Mouse (Mus musculus): ENCODE results near the gene Calhm1. TPM values are rescaled to one million over a fixed set of nuclear protein-coding genes. Genes with fewer than 3 reads are reported as not detected.

Calhm1 gene
- polyA plus RNA-seq (2015; fragmentation: Nextera tagmentation; extraction: Ambion mirVana), result not detected in 2 replicates

GRCm38 (mm10) chr19:47144154-47144553, at the start of gene Calhm1:
TSS of gene Calhm1 (minus strand) at chr19:47144254.
- Histone ChIP-seq H3K27ac (no peak within 1 kb of the TSS), H3K4me1 (peaks cover 7% of the 10 kb centered on the region), H3K36me3 (no peaks in the 10 kb centered on the region), H3K9me3 (no peaks in the 10 kb centered on the region), H3K4me2 (no peak within 1 kb of the TSS), H3K4me3 (no peak within 1 kb of the TSS), H3K9ac (no peak within 1 kb of the TSS), H3K27me3 (no peaks in the 10 kb centered on the region)
- no peak for ATAC-seq (ENCODE audit: insufficient number of reproducible peaks, insufficient read depth, low FRiP score, low TSS enrichment, low read depth)
- WGBS, result 95% methylated on average over 6 of the region's 6 CpGs

DNA sequence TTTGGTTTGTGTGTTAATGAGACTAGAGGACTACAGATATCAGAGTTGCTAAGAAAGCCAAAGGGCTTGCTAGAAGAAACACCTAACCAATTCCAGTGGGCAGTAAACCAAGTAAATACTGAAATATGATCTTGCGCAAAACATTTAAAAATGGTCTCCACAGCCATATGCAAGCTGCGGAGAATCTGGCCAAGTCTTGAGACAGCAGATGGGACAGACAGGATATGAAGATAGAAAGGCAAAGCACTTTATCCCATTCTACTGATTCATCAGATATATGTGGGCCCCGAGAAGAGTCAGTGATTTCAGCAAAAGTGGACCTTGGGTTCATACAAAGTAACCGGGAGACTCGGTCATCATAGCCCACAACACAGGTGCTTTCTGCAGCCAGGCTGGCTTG, 48.1 kb upstream of the Calhm1 start:
- no peak overlapping the region for H3K4me2 ChIP-seq
- no peak overlapping the region for H3K9ac ChIP-seq
- no peak overlapping the region for H3K27ac ChIP-seq
- H3K36me3 ChIP-seq, result no peaks in the 10 kb centered on the region
- no peak overlapping the region for H3K4me3 ChIP-seq
- 92% methylated on average over 5 of the region's 5 CpGs for WGBS
- no peaks in the 10 kb centered on the region for H3K27me3 ChIP-seq
- H3K9me3 ChIP-seq, result no peaks in the 10 kb centered on the region
- H3K4me1 ChIP-seq, result peaks cover 12% of the 10 kb centered on the region
- ATAC-seq (ENCODE audit: insufficient number of reproducible peaks, insufficient read depth, low FRiP score, low TSS enrichment, low read depth), result no peak

DNA sequence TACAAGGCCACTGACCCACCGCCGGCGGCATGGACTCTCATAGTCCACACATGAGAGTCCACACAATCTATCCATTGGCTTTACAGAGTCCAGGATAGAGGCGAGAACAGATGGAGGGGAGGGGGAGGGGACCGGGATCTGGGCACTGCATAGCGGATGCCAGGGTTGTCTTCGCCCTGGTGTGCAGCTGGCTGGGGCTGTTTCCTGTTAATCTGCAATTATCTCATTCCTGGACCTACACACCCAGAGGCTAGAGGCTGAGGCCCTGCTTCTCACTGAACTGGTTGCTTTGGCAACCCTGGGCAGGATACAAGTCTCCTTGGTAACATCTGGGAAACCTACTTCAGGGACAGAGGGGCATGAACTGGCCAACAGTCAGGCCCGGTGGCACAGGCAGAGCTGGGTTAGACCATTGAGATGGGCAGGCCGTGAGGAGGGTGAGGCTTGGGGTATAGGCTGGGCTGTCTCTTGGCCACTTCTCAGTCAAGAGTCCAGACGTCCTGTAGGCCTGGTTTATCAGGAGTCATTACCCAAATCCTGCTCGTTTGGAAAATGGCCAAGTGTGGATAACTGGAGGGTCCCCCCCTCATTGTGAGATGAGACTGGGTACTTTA, 44.6 kb upstream of the Calhm1 start:
- no peak overlapping the region for H3K27ac ChIP-seq
- H3K36me3 ChIP-seq, result no peaks in the 10 kb centered on the region
- H3K4me2 ChIP-seq, result no peak overlapping the region
- whole genome bisulfite sequencing, result 61% methylated on average over 11 of the region's 11 CpGs
- no peak overlapping the region for H3K9ac ChIP-seq
- H3K9me3 ChIP-seq, result no peaks in the 10 kb centered on the region
- ATAC-seq (ENCODE audit: insufficient number of reproducible peaks, insufficient read depth, low FRiP score, low TSS enrichment, low read depth), result no peak
- H3K4me1 ChIP-seq, result peaks cover 17% of the 10 kb centered on the region
- no peaks in the 10 kb centered on the region for H3K27me3 ChIP-seq
- no peak overlapping the region for H3K4me3 ChIP-seq

GRCm38 (mm10) chr19:47186514-47187275, 42.6 kb upstream of the Calhm1 start:
- ATAC-seq (ENCODE audit: insufficient number of reproducible peaks, insufficient read depth, low FRiP score, low TSS enrichment, low read depth), result no peak
- no peaks in the 10 kb centered on the region for H3K36me3 ChIP-seq
- 43% methylated on average over 15 of the region's 15 CpGs for WGBS
- H3K9ac ChIP-seq, result no peak overlapping the region
- H3K4me1 ChIP-seq, result peaks cover 17% of the 10 kb centered on the region
- no peak overlapping the region for H3K4me2 ChIP-seq
- H3K4me3 ChIP-seq, result no peak overlapping the region
- H3K27ac ChIP-seq, result no peak overlapping the region
- H3K9me3 ChIP-seq, result peaks cover 6% of the 10 kb centered on the region; the same call in 1 of the 2 replicates
- peaks cover under 1% of the 10 kb centered on the region; the same call in 1 of the 2 replicates for H3K27me3 ChIP-seq

GRCm38 (mm10) chr19:47184736-47185135, 40.7 kb upstream of the Calhm1 start:
- peaks cover 16% of the 10 kb centered on the region for H3K4me1 ChIP-seq
- no peaks in the 10 kb centered on the region for H3K36me3 ChIP-seq
- H3K9ac ChIP-seq, result no peak overlapping the region
- H3K27me3 ChIP-seq, result peaks cover 18% of the 10 kb centered on the region
- H3K9me3 ChIP-seq, result peaks cover 6% of the 10 kb centered on the region; the same call in 1 of the 2 replicates
- ATAC-seq (ENCODE audit: insufficient number of reproducible peaks, insufficient read depth, low FRiP score, low TSS enrichment, low read depth), result no peak
- H3K4me2 ChIP-seq, result no peak overlapping the region
- WGBS, result 56% methylated on average over 4 of the region's 4 CpGs
- no peak overlapping the region for H3K27ac ChIP-seq
- H3K4me3 ChIP-seq, result no peak overlapping the region

GRCm38 (mm10) chr19:47184221-47184620, 40.2 kb upstream of the Calhm1 start:
- Histone ChIP-seq H3K4me1 (peaks cover 21% of the 10 kb centered on the region), H3K9me3 (peaks cover 6% of the 10 kb centered on the region; the same call in 1 of the 2 replicates), H3K36me3 (no peaks in the 10 kb centered on the region), H3K27me3 (peaks cover 23% of the 10 kb centered on the region), H3K27ac (no peak overlapping the region), H3K4me3 (no peak overlapping the region), H3K4me2 (no peak overlapping the region), H3K9ac (no peak overlapping the region)
- 45% methylated on average over 8 of the region's 8 CpGs for WGBS
- no peak for ATAC-seq (ENCODE audit: insufficient number of reproducible peaks, insufficient read depth, low FRiP score, low TSS enrichment, low read depth)

GRCm38 (mm10) chr19:47180011-47180410, 36.0 kb upstream of the Calhm1 start:
- Histone ChIP-seq H3K9ac (no peak overlapping the region), H3K9me3 (peaks cover 6% of the 10 kb centered on the region; the same call in 1 of the 2 replicates), H3K4me2 (peak overlapping the region; percentile 99), H3K27ac (no peak overlapping the region), H3K4me3 (peak overlapping the region; percentile 70), H3K4me1 (peaks cover 16% of the 10 kb centered on the region), H3K27me3 (peaks cover 33% of the 10 kb centered on the region), H3K36me3 (no peaks in the 10 kb centered on the region)
- WGBS, result 15% methylated on average over 8 of the region's 8 CpGs
- no peak for ATAC-seq (ENCODE audit: insufficient number of reproducible peaks, insufficient read depth, low FRiP score, low TSS enrichment, low read depth)

DNA sequence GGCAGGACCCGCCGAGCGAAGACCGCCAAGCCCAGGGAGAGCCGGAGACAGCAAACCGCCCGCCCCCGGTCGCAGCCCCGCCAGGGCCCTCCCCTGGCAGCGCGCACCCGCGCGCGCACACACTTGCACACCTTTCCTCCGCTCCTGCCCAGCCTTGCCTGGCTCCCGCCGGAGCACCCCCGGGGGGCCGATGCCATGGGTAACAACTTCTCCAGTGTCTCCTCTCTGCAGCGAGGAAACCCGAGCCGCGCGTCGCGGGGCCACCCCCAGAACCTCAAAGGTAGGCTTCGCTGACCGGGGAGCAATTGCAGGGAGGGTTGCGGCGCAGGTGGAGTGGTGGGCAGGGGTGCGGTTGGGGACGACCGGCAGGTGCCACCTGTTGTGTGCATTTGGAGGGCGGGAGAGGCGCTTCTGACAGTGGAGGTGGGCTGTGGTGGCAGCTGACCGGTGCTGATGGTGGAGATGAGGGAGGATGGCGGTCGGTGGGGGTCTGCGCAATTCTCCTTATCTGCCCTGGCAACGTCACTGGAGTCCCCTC, 35.3 kb upstream of the Calhm1 start:
- Histone ChIP-seq H3K4me1 (peaks cover 13% of the 10 kb centered on the region), H3K27me3 (peaks cover 33% of the 10 kb centered on the region), H3K36me3 (no peaks in the 10 kb centered on the region), H3K9me3 (peaks cover 6% of the 10 kb centered on the region; the same call in 1 of the 2 replicates), H3K4me2 (peak overlapping the region; percentile 99), H3K27ac (no peak overlapping the region), H3K4me3 (peak overlapping the region; percentile 70), H3K9ac (peak overlapping the region; percentile 78)
- no peak; the same call in 1 of the 2 replicates for ATAC-seq (ENCODE audit: insufficient number of reproducible peaks, insufficient read depth, low FRiP score, low TSS enrichment, low read depth)
- WGBS, result 2% methylated on average over 29 of the region's 42 CpGs

GRCm38 (mm10) chr19:47178431-47179271, 34.6 kb upstream of the Calhm1 start, which contains the start of gene Neurl1a:
TSS of gene Neurl1a (plus strand) at chr19:47178820.
- H3K27ac ChIP-seq, result no peak within 1 kb of the TSS; the same call in 1 of the 2 replicates
- under 1% methylated on average over 96 of the region's 98 CpGs for WGBS

GRCm38 (mm10) chr19:47178001-47178400, 33.9 kb upstream of the Calhm1 start:
- no peak overlapping the region for H3K9ac ChIP-seq
- no peaks in the 10 kb centered on the region for H3K36me3 ChIP-seq
- ATAC-seq (ENCODE audit: insufficient number of reproducible peaks, insufficient read depth, low FRiP score, low TSS enrichment, low read depth), result peak; percentile 24; the same call in 1 of the 2 replicates
- H3K27me3 ChIP-seq, result peaks cover 33% of the 10 kb centered on the region
- peaks cover 6% of the 10 kb centered on the region; the same call in 1 of the 2 replicates for H3K9me3 ChIP-seq
- H3K4me1 ChIP-seq, result peaks cover 11% of the 10 kb centered on the region
- peak overlapping the region; percentile 70 for H3K4me3 ChIP-seq
- 19% methylated on average over 10 of the region's 10 CpGs for WGBS
- no peak overlapping the region for H3K27ac ChIP-seq
- H3K4me2 ChIP-seq, result peak overlapping the region; percentile 99

More at GRCm38 (mm10) chr19:47178431-47179271, 34.6 kb upstream of the Calhm1 start, which contains the start of gene Neurl1a:
- peaks cover 6% of the 10 kb centered on the region; the same call in 1 of the 2 replicates for H3K9me3 ChIP-seq
- 0 out of 2 replicates have a peak, but pooled peaks have one; percentile 44 for ATAC-seq (ENCODE audit: insufficient number of reproducible peaks, insufficient read depth, low FRiP score, low TSS enrichment, low read depth)
- H3K36me3 ChIP-seq, result no peaks in the 10 kb centered on the region
- peak within 1 kb of the TSS; percentile 99 for H3K4me2 ChIP-seq
- H3K4me3 ChIP-seq, result peak within 1 kb of the TSS; percentile 70
- H3K4me1 ChIP-seq, result peaks cover 11% of the 10 kb centered on the region
- H3K27me3 ChIP-seq, result peaks cover 33% of the 10 kb centered on the region
- H3K9ac ChIP-seq, result peak within 1 kb of the TSS; percentile 78
